Mouse (Mus musculus) heart, embryonic 16.5 days (tissue): Measurements from ENCODE around the gene Rap1gap. TPM values are rescaled to one million over a fixed set of nuclear protein-coding genes. Genes with fewer than 3 reads are reported as not detected.

Source experiments
- ATAC-seq: fragments of 200-750 bp; cut with Nextera tagmentation; replicated peaks from 2 replicates; pipeline ENCODE4 v1.8.0; 2017; ENCODE audit warnings: moderate number of reproducible peaks; ENCODE audit not compliant: insufficient read depth, low FRiP score; ENCODE audit errors: extremely low read depth
- H3K27ac ChIP-seq: fragments of 300-500 bp; sonication (generic); 2 replicates; pipeline ENCODE4 v1.5.1; 2014; ENCODE audit warnings: mild to moderate bottlenecking, low read length, control low read depth, moderate library complexity
- H3K27me3 ChIP-seq: fragments of 300-500 bp; sonication (generic); 2 replicates; pipeline ENCODE4 v1.6.1; 2014; ENCODE audit warnings: low read length, mixed read lengths; ENCODE audit not compliant: control insufficient read depth, insufficient read depth
- H3K36me3 ChIP-seq: fragments of 300-500 bp; sonication (generic); 2 replicates; pipeline ENCODE4 v1.6.1; 2014; ENCODE audit not compliant: control insufficient read depth, insufficient read depth
- H3K4me1 ChIP-seq: fragments of 300-500 bp; sonication (generic); 2 replicates; pipeline ENCODE4 v1.6.1; 2014; ENCODE audit warnings: low read length, mixed read lengths; ENCODE audit not compliant: control insufficient read depth, insufficient read depth
- H3K4me2 ChIP-seq: fragments of 300-500 bp; sonication (generic); 2 replicates; pipeline ENCODE4 v1.6.1; 2014; ENCODE audit warnings: low read depth, mild to moderate bottlenecking, control low read depth, low read length
- H3K4me3 ChIP-seq: fragments of 300-500 bp; sonication (generic); 2 replicates; pipeline ENCODE4 v1.5.1; 2014; ENCODE audit warnings: mild to moderate bottlenecking, control low read depth, low read length
- H3K9ac ChIP-seq: fragments of 300-500 bp; sonication (generic); 2 replicates; pipeline ENCODE4 v1.6.1; 2014; ENCODE audit warnings: low read length, control low read depth
- H3K9me3 ChIP-seq: fragments of 300-500 bp; sonication (generic); replicated peaks from 2 replicates; pipeline ENCODE4 v1.6.1; 2016; ENCODE audit warnings: low read length; ENCODE audit not compliant: control insufficient read depth
- WGBS: fragments of 180-500 bp; shearing (Covaris S2); extraction: QIAGEN DNeasy Blood & Tissue Kit; methylation state at CpG from one replicate; pipeline ENCODE4 v1.1.7; 2014; 5-methylcytosine and 5-hydroxymethylcytosine counted together
- polyA plus RNA-seq: library from polyadenylated mRNA; unstranded; fragments of >200 nt; fragmentation: Nextera tagmentation; extraction: Ambion mirVana; gene quantifications from 2 replicates; pipeline ENCODE4 v1.2.1, GENCODE M21; 2015

The Rap1gap gene
- polyA plus RNA-seq, 1 experiment from 2014 or later: 9.7 TPM

DNA sequence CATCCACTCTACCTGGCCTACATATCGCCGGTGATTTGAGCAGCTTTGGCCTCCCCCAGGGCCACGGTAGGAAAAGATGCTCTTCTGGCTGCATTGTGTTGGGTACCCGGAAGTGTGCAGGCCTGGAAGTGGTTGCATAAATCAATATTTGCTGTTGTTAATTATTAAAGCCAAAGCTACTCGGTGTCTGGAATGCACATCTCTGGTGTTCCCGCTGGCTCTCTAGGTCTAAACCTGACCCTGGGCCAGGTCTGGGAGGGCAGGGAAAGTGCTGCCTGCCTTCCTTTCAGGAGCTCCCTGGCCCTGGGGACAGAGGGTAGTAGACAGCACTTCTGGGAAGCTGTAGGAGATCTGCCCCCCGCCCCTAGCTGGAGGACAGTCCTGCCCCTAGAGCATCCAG lies 42.0 kb downstream of the Rap1gap start:
- ATAC-seq: no peak
- peaks cover 39% of the 10 kb centered on the region for H3K27me3 ChIP-seq
- H3K36me3 ChIP-seq: no peaks in the 10 kb centered on the region
- peak overlapping the region; percentile 88; the same call in 1 of the 2 replicates for H3K4me2 ChIP-seq
- 0 out of 2 replicates have a peak overlapping the region, but pooled peaks have one; percentile 69 for H3K9ac ChIP-seq
- H3K9me3 ChIP-seq: no peaks in the 10 kb centered on the region
- H3K4me3 ChIP-seq: no peak overlapping the region
- H3K27ac ChIP-seq: no peak overlapping the region
- 74% methylated on average over 7 of the region's 7 CpGs for WGBS
- peaks cover 6% of the 10 kb centered on the region for H3K4me1 ChIP-seq

- WGBS: 4% methylated on average over 52 of the region's 52 CpGs
- H3K36me3 ChIP-seq: no peaks in the 10 kb centered on the region
- H3K27me3 ChIP-seq: peaks cover 37% of the 10 kb centered on the region
- peak overlapping the region; percentile 88 for H3K4me2 ChIP-seq
- no peak overlapping the region for H3K27ac ChIP-seq
- peak; percentile 86 for ATAC-seq
- H3K4me3 ChIP-seq: peak overlapping the region; percentile 58
- H3K9ac ChIP-seq: peak overlapping the region; percentile 69
- no peaks in the 10 kb centered on the region for H3K9me3 ChIP-seq
- peaks cover 6% of the 10 kb centered on the region for H3K4me1 ChIP-seq
Measured at GRCm38 (mm10) chr4:137707216-137707990, 42.9 kb downstream of the Rap1gap start.

- Histone ChIP-seq H3K4me2 (no peak overlapping the region), H3K27me3 (peaks cover 39% of the 10 kb centered on the region)
- no peak for ATAC-seq
Measured at GRCm38 (mm10) chr4:137712963-137713362, 48.4 kb downstream of the Rap1gap start.

GRCm38 (mm10) chr4:137714020-137714624 lies 49.6 kb downstream of the Rap1gap start:
- Histone ChIP-seq H3K27ac (no peak overlapping the region), H3K9me3 (no peaks in the 10 kb centered on the region), H3K4me3 (no peak overlapping the region), H3K36me3 (no peaks in the 10 kb centered on the region), H3K27me3 (peaks cover 30% of the 10 kb centered on the region), H3K4me1 (peaks cover under 1% of the 10 kb centered on the region; the same call in 1 of the 2 replicates), H3K9ac (no peak overlapping the region), H3K4me2 (no peak overlapping the region)
- WGBS: 39% methylated on average over 8 of the region's 8 CpGs
- no peak for ATAC-seq

More at GRCm38 (mm10) chr4:137712963-137713362, 48.4 kb downstream of the Rap1gap start:
- H3K36me3 ChIP-seq: no peaks in the 10 kb centered on the region
- H3K9me3 ChIP-seq: no peaks in the 10 kb centered on the region
- H3K9ac ChIP-seq: no peak overlapping the region
- H3K4me3 ChIP-seq: no peak overlapping the region
- WGBS: 38% methylated on average over 13 of the region's 13 CpGs
- no peak overlapping the region for H3K27ac ChIP-seq
- H3K4me1 ChIP-seq: no peaks in the 10 kb centered on the region

DNA sequence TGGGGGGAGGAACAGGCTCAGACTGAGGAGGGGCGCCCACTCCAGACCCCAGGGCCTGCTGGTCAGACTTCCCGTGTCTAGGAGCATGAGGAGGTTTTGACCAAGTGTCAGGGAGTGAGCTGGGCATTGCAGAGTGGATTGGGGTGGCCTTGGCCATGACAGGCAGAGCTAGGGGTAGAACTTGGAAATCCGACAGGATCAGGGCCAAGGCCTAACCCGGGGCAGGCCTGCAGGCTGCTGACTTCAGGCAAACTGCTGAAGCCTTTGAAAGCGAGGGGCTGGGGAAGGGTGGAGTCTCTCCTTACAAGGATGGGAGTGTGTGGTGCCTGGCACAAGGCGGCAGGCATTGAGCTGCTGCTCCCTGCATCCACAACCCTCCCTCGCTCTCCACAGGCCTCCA lies 52.5 kb downstream of the Rap1gap start:
- no peak overlapping the region for H3K27ac ChIP-seq
- no peaks in the 10 kb centered on the region for H3K36me3 ChIP-seq
- ATAC-seq: no peak
- no peak overlapping the region for H3K4me2 ChIP-seq
- H3K27me3 ChIP-seq: peaks cover 41% of the 10 kb centered on the region
- WGBS: 58% methylated on average over 7 of the region's 7 CpGs
- H3K9me3 ChIP-seq: no peaks in the 10 kb centered on the region
- H3K4me1 ChIP-seq: peaks cover 6% of the 10 kb centered on the region; the same call in 1 of the 2 replicates
- H3K4me3 ChIP-seq: no peak overlapping the region
- no peak overlapping the region for H3K9ac ChIP-seq

GRCm38 (mm10) chr4:137717671-137718070 lies 53.1 kb downstream of the Rap1gap start:
- 63% methylated on average over 15 of the region's 15 CpGs for WGBS
- no peak overlapping the region for H3K4me3 ChIP-seq
- H3K27ac ChIP-seq: no peak overlapping the region
- no peak overlapping the region for H3K9ac ChIP-seq
- H3K4me2 ChIP-seq: no peak overlapping the region
- no peaks in the 10 kb centered on the region for H3K9me3 ChIP-seq
- no peaks in the 10 kb centered on the region for H3K36me3 ChIP-seq
- H3K4me1 ChIP-seq: peaks cover 6% of the 10 kb centered on the region; the same call in 1 of the 2 replicates
- peaks cover 44% of the 10 kb centered on the region for H3K27me3 ChIP-seq
- ATAC-seq: no peak

DNA sequence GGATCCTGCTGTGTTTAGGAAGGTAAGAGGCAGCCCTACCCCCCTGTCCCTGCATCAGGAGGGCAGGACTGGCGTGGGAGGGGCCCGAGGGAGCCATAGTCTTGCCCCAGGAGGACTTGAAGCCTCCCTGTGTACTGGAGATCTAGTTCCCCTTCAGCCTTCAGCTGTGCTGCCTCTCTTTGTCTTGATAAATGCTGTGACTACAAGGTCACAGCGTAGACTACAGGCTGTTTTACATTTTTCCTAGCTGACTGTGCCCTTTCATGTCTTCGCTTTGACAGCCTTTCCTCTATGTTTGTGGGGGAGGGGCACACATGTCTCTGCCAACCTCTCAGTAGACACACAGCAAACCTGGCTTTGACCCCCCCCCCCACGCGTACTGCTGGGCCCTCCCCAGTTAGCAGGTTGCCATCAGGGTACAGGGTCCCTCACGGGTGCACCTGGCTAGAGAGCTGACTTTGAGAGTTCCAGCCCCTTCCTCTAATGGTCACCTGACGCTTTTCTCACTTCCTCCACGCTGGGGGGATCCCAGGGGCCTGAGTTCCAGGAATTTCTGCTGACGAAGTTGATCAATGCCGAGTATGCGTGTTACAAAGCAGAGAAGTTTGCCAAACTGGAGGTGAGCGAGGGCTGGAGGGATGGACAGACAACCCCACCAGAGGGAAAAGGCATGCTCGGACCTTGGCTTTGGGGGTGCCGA lies 55.0 kb downstream of the Rap1gap start:
- 21% methylated on average over 15 of the region's 15 CpGs for WGBS
- Histone ChIP-seq H3K4me1 (peaks cover 8% of the 10 kb centered on the region; the same call in 1 of the 2 replicates), H3K27me3 (peaks cover 62% of the 10 kb centered on the region)

DNA sequence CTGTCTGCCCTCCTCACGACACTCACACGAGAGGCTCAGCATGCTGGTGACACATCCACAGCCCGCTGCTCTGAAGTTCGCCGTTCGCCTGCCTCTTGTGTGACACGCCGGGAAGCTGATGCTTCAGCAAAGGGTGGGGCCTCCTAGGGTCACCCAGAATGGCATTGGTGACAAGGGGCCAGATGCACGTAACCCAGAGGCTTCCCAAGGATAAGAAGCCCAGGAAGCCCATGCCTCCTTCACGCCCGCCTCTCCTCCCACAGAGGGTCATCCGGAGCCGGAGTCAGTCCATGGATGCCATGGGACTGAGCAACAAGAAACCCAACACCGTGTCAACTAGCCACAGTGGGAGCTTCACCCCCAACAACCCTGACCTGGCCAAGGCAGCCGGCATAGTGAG lies 57.0 kb downstream of the Rap1gap start:
- Histone ChIP-seq H3K4me3 (no peak overlapping the region), H3K27me3 (peaks cover 62% of the 10 kb centered on the region), H3K9me3 (no peaks in the 10 kb centered on the region), H3K9ac (no peak overlapping the region), H3K4me1 (peaks cover 8% of the 10 kb centered on the region; the same call in 1 of the 2 replicates), H3K36me3 (no peaks in the 10 kb centered on the region), H3K4me2 (no peak overlapping the region), H3K27ac (no peak overlapping the region)
- ATAC-seq: no peak
- 79% methylated on average over 15 of the region's 15 CpGs for WGBS

More for the DNA sequence above, 55.0 kb downstream of the Rap1gap start:
- Histone ChIP-seq H3K9ac (no peak overlapping the region), H3K4me2 (no peak overlapping the region), H3K36me3 (no peaks in the 10 kb centered on the region), H3K4me3 (no peak overlapping the region), H3K9me3 (no peaks in the 10 kb centered on the region), H3K27ac (no peak overlapping the region)
- no peak for ATAC-seq
